Mouse (Mus musculus) kidney, adult 2 months (tissue): ENCODE measurements at regions not wholly inside any gene's neighbourhood (a gene's known extent, or its start where the extent isn't known, plus 50 kb on each side); places are given as distances from the start of the nearest gene placed in this dataset.

Experiments
- CTCF ChIP-seq: fragments of 200-500 bp; conservative IDR thresholded peaks from 2 replicates; pipeline ENCODE4 v1.5.1; 2011; ENCODE audit warnings: low read depth, mild to moderate bottlenecking, control low read depth, low read length, moderate library complexity, mixed read lengths; ENCODE audit not compliant: insufficient read depth, insufficient read length
- POLR2A ChIP-seq: fragments of 200-500 bp; IDR thresholded peaks from one replicate; pipeline ENCODE4 v1.6.1; 2011; ENCODE audit warnings: low read depth, low read length, control low read depth

- TF ChIP-seq POLR2A (no peak), CTCF (no peak)
Measured at GRCm38 (mm10) chr15:7635234-7635633, 175.4 kb upstream of the Gdnf start.
